Mouse (Mus musculus) liver, postnatal 0 days (tissue): ENCODE measurements around the gene S1pr3. TPM values are rescaled to one million over a fixed set of nuclear protein-coding genes. Genes with fewer than 3 reads are reported as not detected.

ENCODE experiments used
- ATAC-seq: fragments of 200-750 bp; cut with Nextera tagmentation; 2 replicates; pipeline ENCODE4 v1.8.0; 2017; ENCODE audit warnings: mild to moderate bottlenecking, moderate library complexity
- DNase-seq: peaks from one replicate; pipeline ENCODE4 v3.0.0-alpha.2; 2016
- H3K27ac ChIP-seq: fragments of 300-500 bp; sonication (generic); 2 replicates; pipeline ENCODE4 v1.5.1; 2014; ENCODE audit warnings: antibody characterized with exemption, moderate library complexity, mild to moderate bottlenecking, low read depth
- H3K27me3 ChIP-seq: fragments of 300-500 bp; sonication (generic); 2 replicates; pipeline ENCODE4 v1.6.1; 2014; ENCODE audit warnings: low read length, control low read depth, mixed read lengths; ENCODE audit not compliant: insufficient read depth
- H3K36me3 ChIP-seq: fragments of 300-500 bp; sonication (generic); replicated peaks from 2 replicates; pipeline ENCODE4 v1.6.1; 2014; ENCODE audit warnings: mild to moderate bottlenecking, control low read depth, low read length, moderate library complexity, mixed read lengths; ENCODE audit not compliant: insufficient read depth
- H3K4me1 ChIP-seq: fragments of 300-500 bp; sonication (generic); 2 replicates; pipeline ENCODE4 v1.6.1; 2014; ENCODE audit warnings: antibody characterized with exemption, mild to moderate bottlenecking, control low read depth; ENCODE audit not compliant: insufficient read depth
- H3K4me2 ChIP-seq: fragments of 300-500 bp; sonication (generic); 2 replicates; pipeline ENCODE4 v1.6.1; 2014; ENCODE audit warnings: low read depth, mild to moderate bottlenecking, low read length, moderate library complexity, mixed read lengths
- H3K4me3 ChIP-seq: fragments of 300-500 bp; sonication (generic); 2 replicates; pipeline ENCODE4 v1.5.1; 2014; ENCODE audit warnings: low read depth, low read length
- H3K9ac ChIP-seq: fragments of 300-500 bp; sonication (generic); replicated peaks from 2 replicates; pipeline ENCODE4 v1.6.1; 2014; ENCODE audit warnings: mild to moderate bottlenecking, moderate library complexity
- H3K9me3 ChIP-seq: fragments of 300-500 bp; sonication (generic); 2 replicates; pipeline ENCODE4 v1.6.1; 2016; ENCODE audit warnings: mild to moderate bottlenecking, control low read depth, low read length, mixed read lengths
- CTCF ChIP-seq: sonication (generic); IDR thresholded peaks from 2 replicates; pipeline ENCODE4 v1.5.1; 2016; ENCODE audit warnings: antibody characterized with exemption, low read depth
- EP300 ChIP-seq: IDR thresholded peaks from 2 replicates; pipeline ENCODE4 v1.6.1; 2016; ENCODE audit warnings: antibody characterized with exemption, low read depth, mild to moderate bottlenecking
- WGBS: fragments of 180-500 bp; shearing (Covaris S2); extraction: QIAGEN DNeasy Blood & Tissue Kit; methylation state at CpG from one replicate; pipeline ENCODE4 v1.1.7; 2014; ENCODE audit not compliant: insufficient replicate concordance; 5-methylcytosine and 5-hydroxymethylcytosine counted together
- polyA plus RNA-seq: library from polyadenylated mRNA; unstranded; fragments of >200 nt; fragmentation: Nextera tagmentation; extraction: Ambion mirVana; gene quantifications from 2 replicates; pipeline ENCODE4 v1.2.1, GENCODE M21; 2015

The S1pr3 gene
- polyA plus RNA-seq, 1 experiment from 2014 or later: 1.4 TPM

GRCm38 (mm10) chr13:51409936-51410481, 1.6 kb downstream of the S1pr3 start:
- no peak for ATAC-seq
- Histone ChIP-seq H3K4me3 (no peak overlapping the region), H3K4me2 (0 out of 2 replicates have a peak overlapping the region, but pooled peaks have one; percentile 13), H3K27ac (no peak overlapping the region), H3K27me3 (peaks cover 25% of the 10 kb centered on the region), H3K4me1 (no peaks in the 10 kb centered on the region; the same call in 1 of the 2 replicates), H3K9ac (no peak overlapping the region), H3K36me3 (no peaks in the 10 kb centered on the region), H3K9me3 (no peaks in the 10 kb centered on the region)
- TF ChIP-seq CTCF (no peak), EP300 (no peak)
- no peak for DNase-seq
- WGBS: 64% methylated on average over 6 of the region's 6 CpGs

- ATAC-seq (no peak), DNase-seq (no peak)
- 64% methylated on average over 9 of the region's 9 CpGs for WGBS
- Histone ChIP-seq H3K4me1 (no peaks in the 10 kb centered on the region; the same call in 1 of the 2 replicates), H3K9ac (no peak overlapping the region), H3K36me3 (no peaks in the 10 kb centered on the region), H3K27ac (no peak overlapping the region), H3K9me3 (no peaks in the 10 kb centered on the region), H3K4me3 (no peak overlapping the region), H3K4me2 (no peak overlapping the region), H3K27me3 (peaks cover 25% of the 10 kb centered on the region)
- TF ChIP-seq EP300 (0 out of 2 replicates have a peak, but pooled peaks have one; percentile 29), CTCF (no peak)
Measured at GRCm38 (mm10) chr13:51411243-51411642, 2.8 kb downstream of the S1pr3 start.

- H3K27me3 ChIP-seq: peaks cover 25% of the 10 kb centered on the region
- no peak overlapping the region for H3K27ac ChIP-seq
- H3K36me3 ChIP-seq: no peaks in the 10 kb centered on the region
- 60% methylated on average over 12 of the region's 12 CpGs for WGBS
- ATAC-seq (no peak), DNase-seq (no peak)
- no peak overlapping the region for H3K9ac ChIP-seq
- no peak overlapping the region for H3K4me3 ChIP-seq
- no peak overlapping the region for H3K4me2 ChIP-seq
- H3K4me1 ChIP-seq: no peaks in the 10 kb centered on the region; the same call in 1 of the 2 replicates
- H3K9me3 ChIP-seq: no peaks in the 10 kb centered on the region
- TF ChIP-seq CTCF (no peak), EP300 (no peak)
Measured at GRCm38 (mm10) chr13:51411696-51412430, 3.4 kb downstream of the S1pr3 start.

- Histone ChIP-seq H3K27me3 (peaks cover 14% of the 10 kb centered on the region), H3K36me3 (no peaks in the 10 kb centered on the region), H3K9ac (no peak overlapping the region), H3K9me3 (no peaks in the 10 kb centered on the region), H3K4me2 (no peak overlapping the region), H3K27ac (no peak overlapping the region), H3K4me3 (no peak overlapping the region), H3K4me1 (no peaks in the 10 kb centered on the region; the same call in 1 of the 2 replicates)
- DNase-seq (peak; percentile 36), ATAC-seq (no peak)
- 56% methylated on average over 3 of the region's 3 CpGs for WGBS
- TF ChIP-seq EP300 (no peak), CTCF (peak; percentile 63)
Measured at GRCm38 (mm10) chr13:51413461-51413860, 5.0 kb downstream of the S1pr3 start.

GRCm38 (mm10) chr13:51416727-51417126, 8.3 kb downstream of the S1pr3 start:
- no peaks in the 10 kb centered on the region for H3K9me3 ChIP-seq
- WGBS: 80% methylated on average over 11 of the region's 11 CpGs
- no peak for ATAC-seq

GRCm38 (mm10) chr13:51417796-51418195, 9.4 kb downstream of the S1pr3 start:
- H3K27me3 ChIP-seq: 0 out of 2 replicates have a peak, but pooled peaks cover 4% of the 10 kb centered on the region
- no peak for ATAC-seq
- WGBS: 28% methylated on average over 6 of the region's 6 CpGs
- H3K9me3 ChIP-seq: no peaks in the 10 kb centered on the region
- no peaks in the 10 kb centered on the region for H3K36me3 ChIP-seq
- no peak for DNase-seq
- no peak overlapping the region for H3K4me3 ChIP-seq
- no peak overlapping the region for H3K4me2 ChIP-seq
- H3K4me1 ChIP-seq: no peaks in the 10 kb centered on the region
- TF ChIP-seq CTCF (no peak), EP300 (no peak)
- no peak overlapping the region for H3K9ac ChIP-seq
- H3K27ac ChIP-seq: no peak overlapping the region

More at GRCm38 (mm10) chr13:51416727-51417126, 8.3 kb downstream of the S1pr3 start:
- Histone ChIP-seq H3K27me3 (0 out of 2 replicates have a peak, but pooled peaks cover 6% of the 10 kb centered on the region), H3K27ac (no peak overlapping the region), H3K4me2 (no peak overlapping the region), H3K9ac (no peak overlapping the region), H3K4me3 (no peak overlapping the region), H3K36me3 (no peaks in the 10 kb centered on the region), H3K4me1 (no peaks in the 10 kb centered on the region)
- TF ChIP-seq CTCF (no peak), EP300 (no peak)
- DNase-seq: no peak
